Mouse (Mus musculus) lung, postnatal 0 days (tissue): Measurements from ENCODE around the gene Nkx1-2.

Experiments
- CTCF ChIP-seq: IDR thresholded peaks from 2 replicates; pipeline ENCODE4 v1.5.1; 2016; ENCODE audit warnings: antibody characterized with exemption, mild to moderate bottlenecking
- EP300 ChIP-seq: IDR thresholded peaks from 2 replicates; pipeline ENCODE4 v1.6.1; 2016; ENCODE audit warnings: antibody characterized with exemption, mild to moderate bottlenecking, control low read depth

GRCm38 (mm10) chr7:132594325-132594724, 5.1 kb downstream of the Nkx1-2 start:
- TF ChIP-seq CTCF = no peak
- TF ChIP-seq EP300 = no peak
